Mouse (Mus musculus) splenic B cell, adult 2 months (primary cell): ENCODE measurements around the gene Olfr1358.
A peak's percentile ranks its signal among the peaks of the same experiment; 100 is the strongest.
"Not testable (repeated sequence)": the region's sequence is repeated elsewhere in the genome, so short reads cannot be mapped to it uniquely, and the experiment has no call there.

Experiments used
- DNase-seq: peaks from one replicate; pipeline ENCODE4 v3.0.0-alpha.2; 2011; ENCODE audit warnings: low read depth, low spot score
- H3K27me3 ChIP-seq: 2 replicates; pipeline ENCODE4 v1.6.1; 2012; ENCODE audit warnings: mild to moderate bottlenecking, low read length, moderate library complexity, mixed read lengths; ENCODE audit not compliant: control insufficient read depth, poor library complexity, insufficient read depth, severe bottlenecking
- H3K36me3 ChIP-seq: 2 replicates; pipeline ENCODE4 v1.6.1; 2012; ENCODE audit warnings: mild to moderate bottlenecking, low read length, moderate library complexity, mixed read lengths; ENCODE audit not compliant: control insufficient read depth, poor library complexity, insufficient read depth, severe bottlenecking

Olfr1358 gene

DNA sequence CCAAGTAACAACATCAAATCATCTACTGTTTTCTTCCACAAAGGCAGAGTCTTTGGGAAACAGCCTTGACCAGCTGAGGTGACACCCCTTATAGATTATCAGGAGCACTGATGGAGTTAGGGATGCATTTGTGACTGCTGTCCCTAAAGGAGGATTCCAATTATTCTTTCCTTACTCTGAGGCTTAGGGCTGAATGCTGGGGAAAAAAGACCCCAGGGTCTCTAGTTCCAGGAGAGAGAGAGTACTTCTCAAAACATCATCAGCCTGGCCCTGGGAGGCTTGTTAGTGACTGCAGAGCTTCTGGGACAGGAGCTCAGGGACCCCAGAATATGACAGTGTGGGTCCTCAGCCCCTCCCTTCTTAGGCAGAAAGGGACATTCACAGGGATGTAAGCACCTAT, at the start of gene Olfr1358:
Gene Olfr1358, plus strand, starts transcription at position 301 of the 400 bp plus-strand sequence.
- Histone ChIP-seq H3K27me3 (no peaks in the 10 kb centered on the region), H3K36me3 (no peaks in the 10 kb centered on the region)
- no peak for DNase-seq

DNA sequence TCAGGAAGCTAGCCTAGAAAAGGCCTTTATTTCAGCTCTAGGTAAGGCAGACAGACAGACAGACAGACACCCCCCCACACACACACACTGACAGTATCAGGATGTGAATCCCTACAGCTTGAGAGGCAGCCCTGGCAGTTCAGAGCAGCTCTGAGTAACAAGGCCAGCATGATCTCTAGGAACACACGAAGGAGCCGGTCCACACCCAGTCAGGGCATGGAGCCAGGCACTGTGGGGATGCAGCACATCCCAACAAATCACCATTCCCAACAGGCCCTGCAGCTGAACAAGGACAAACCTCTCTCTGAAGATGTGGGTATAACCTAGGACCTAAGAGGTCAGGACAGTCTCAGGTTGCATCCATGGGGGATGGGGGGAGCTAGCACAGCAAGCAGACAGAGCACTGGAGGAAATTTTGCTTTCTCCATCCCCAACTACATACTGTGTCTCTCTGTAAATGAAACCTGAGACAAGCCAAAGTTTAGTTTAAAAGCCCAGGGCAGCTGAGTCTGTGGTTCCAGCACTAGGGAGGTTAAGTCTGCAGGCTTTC, 49.4 kb upstream of the Olfr1358 start:
- Histone ChIP-seq H3K36me3 (no peaks in the 10 kb centered on the region), H3K27me3 (no peaks in the 10 kb centered on the region)
- no peak for DNase-seq

DNA sequence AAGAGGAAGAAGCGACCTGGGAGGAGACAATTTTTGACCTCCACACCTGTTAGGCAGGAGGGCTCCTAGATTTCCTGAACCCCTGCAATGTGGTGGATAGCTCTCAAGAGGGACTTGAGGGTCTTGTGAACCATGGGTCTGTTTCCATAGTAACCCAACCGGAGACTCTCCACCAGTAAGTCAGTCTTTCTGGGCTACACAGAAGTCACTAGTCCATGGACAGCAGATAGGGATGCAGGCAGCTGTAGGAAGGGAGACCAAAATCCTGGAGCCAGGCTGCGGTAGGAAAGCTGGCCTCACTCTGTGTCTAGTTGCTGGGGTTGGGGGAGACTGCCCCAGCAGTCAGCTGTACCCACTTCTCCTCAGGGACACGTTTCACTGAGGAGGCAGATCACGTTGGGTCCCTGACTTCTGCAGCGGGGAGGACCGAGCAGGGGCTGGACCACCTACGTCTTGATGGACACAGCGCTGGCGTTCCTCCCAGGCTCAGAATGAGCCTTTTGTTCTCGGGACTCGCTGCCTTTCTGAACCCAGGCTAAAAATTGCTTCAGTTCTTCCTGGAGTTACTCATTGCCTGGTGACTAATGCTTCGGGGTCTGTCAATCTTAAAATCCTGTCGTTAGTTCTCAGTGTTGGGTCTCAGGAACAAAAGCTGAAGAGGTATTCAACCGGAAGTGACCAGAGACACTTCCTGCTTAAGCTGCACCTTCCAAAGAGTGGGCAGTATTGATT, 46.5 kb upstream of the Olfr1358 start:
- DNase-seq: no peak
- Histone ChIP-seq H3K36me3 (no peaks in the 10 kb centered on the region), H3K27me3 (no peaks in the 10 kb centered on the region)

DNA sequence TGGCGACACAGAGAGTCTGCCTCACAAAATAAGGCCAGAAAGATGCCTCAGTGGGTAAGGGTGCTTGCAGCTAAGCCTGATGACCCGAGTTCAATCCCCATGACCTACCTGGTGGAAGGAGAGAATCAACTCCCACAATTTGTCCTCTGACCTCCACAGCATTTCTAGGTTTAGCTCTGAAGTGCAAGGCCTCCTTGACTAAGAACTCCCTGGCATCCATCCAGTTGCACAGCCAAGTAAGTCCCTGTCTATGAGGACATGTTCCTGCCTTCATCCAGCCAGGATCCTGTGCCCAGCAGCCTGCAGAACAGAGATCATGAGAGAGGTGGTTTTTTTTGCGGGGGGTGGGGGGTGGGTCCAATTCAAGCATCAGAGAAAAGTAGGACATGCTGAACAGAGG, 45.2 kb upstream of the Olfr1358 start:
- Histone ChIP-seq H3K27me3 (no peaks in the 10 kb centered on the region), H3K36me3 (no peaks in the 10 kb centered on the region)
- DNase-seq: no peak

DNA sequence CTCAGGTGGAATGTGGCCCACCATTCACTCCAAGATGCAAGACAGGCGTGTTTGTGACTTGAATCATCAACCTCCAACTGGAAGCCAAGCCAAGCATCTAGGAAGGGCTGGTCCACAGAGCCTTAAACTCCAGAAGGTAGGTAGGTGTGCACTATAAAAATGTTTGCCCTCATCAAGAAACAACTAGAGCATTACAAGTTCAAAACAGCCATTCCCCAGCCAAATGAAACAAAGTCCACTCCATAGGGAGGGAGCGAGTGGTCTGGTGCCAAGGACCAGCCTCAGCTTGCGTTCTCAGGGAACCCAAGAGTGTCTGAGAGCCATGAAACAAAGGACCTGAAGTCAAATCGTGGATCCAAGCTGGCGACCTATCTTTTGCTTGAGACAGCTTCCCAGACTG, 43.8 kb upstream of the Olfr1358 start:
- no peaks in the 10 kb centered on the region for H3K36me3 ChIP-seq
- no peak for DNase-seq

DNA sequence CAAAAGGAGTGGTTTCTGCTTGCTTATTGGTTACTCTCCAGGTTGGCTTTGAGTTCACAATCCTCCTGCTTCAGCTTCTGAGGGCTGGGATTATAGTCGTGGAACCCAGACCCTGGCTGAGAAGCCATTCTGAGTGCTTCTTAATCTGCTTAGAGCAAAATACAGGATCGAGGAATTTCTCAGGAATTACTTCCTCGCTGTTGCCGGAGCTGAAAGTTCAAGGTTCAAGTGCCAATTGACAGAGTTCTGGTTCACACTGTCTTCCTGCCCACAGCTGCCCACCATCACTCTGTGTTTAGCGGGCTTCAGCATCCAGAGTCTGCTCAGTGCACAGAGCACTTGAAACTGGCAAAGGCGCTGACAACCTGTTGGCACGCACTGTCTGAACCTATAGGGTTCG, 42.5 kb upstream of the Olfr1358 start:
- DNase-seq: no peak
- H3K36me3 ChIP-seq: no peaks in the 10 kb centered on the region

More for the DNA sequence above, 43.8 kb upstream of the Olfr1358 start:
- no peaks in the 10 kb centered on the region for H3K27me3 ChIP-seq

DNA sequence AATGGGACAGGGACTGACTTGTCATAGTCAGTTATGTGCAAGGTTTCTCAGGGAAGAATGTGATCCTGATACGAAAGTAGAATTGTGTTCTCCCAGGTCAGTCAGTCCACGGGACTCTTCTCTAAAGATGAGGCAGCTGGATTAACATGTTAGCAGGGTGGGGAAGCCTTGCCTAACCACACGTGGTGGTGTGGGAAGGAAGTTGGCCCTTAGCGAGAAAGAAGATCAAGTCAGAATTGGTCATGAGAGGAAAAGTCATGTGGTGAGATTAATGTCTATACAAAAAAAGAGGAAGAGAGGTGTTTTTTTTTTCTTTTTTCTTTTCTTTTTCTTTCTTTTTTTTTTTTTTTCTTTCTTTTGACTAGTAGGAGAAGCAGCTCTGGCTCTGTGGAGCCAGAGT, 40.4 kb upstream of the Olfr1358 start:
- peak; percentile 82 for DNase-seq
- Histone ChIP-seq H3K27me3 (no peaks in the 10 kb centered on the region), H3K36me3 (no peaks in the 10 kb centered on the region)

More for the DNA sequence above, 42.5 kb upstream of the Olfr1358 start:
- no peaks in the 10 kb centered on the region for H3K27me3 ChIP-seq

DNA sequence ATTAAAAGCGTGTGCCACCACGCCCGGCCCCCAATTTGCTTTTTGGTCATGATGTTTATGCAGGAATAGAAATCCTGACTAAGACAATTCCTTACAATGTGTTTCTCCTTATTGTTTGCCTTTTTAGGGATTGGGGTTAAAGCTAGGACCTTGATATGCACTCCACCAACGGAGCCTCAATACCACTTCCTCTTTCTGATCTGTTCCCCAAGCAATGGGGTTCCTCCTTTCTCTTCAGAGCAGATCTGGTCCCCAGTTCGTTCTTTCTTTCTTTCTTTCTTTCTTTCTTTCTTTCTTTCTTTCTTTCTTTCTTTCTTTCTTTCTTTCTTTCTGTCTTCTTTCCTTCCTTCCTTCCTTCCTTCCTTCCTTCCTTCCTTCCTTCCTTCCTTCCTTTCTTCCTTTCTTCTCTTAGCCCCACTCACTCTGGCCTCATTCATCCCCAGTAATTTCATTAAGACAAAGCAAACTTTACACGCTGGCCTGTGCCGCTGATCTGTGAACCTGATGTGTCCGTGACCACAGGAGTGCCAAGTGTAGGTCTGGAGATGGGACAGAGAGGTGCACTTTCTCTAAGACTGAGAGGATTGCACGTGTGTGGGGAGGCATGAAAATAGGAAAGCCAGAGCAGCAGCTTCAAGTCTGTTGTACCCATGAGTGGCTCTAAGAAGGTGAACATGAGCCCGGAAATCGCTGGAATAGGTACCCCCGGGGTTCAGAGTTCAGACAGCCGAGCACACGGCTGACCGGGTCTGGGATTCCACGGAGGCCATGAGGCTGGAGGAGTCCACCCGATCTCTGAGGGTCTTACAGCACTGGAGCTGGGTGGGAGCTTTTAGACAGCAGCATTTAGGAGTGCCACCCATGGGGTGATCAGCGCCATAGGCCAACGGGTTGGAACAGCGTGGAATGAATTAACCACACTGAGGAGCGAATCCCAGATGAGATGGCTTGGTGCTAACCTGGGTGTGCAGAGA, 36.0 kb upstream of the Olfr1358 start:
- H3K36me3 ChIP-seq: no peaks in the 10 kb centered on the region
- H3K27me3 ChIP-seq: no peaks in the 10 kb centered on the region
- DNase-seq: peak; percentile 65

DNA sequence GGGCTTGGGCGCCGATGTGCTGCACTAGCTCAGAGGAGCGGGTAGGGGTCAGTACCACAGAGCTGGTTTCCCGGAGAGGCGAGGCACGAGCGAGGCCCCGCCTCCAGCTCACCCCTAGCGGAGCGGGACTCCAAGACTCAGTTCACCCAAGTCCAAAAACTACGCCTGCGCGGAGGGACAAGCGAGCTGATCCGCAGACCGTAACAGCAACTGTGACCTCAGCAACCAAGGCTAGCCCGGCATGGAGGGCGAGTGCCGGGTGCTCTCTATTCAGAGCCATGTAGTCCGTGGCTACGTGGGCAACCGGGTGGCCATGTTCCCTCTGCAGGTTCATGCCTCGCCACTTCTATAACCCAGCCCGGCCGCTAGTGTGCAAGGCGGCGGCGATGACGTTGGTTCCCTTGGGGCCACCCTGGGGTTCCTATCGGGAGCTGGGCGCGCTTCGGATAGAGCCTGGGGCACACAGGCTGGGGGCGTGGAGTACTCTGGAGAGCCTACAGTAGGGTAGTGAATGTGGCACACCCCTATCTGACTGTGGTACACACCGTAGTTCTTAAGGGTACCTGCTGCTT, 35.2 kb upstream of the Olfr1358 start:
- Histone ChIP-seq H3K27me3 (no peaks in the 10 kb centered on the region), H3K36me3 (no peaks in the 10 kb centered on the region)
- peak; percentile 88 for DNase-seq

DNA sequence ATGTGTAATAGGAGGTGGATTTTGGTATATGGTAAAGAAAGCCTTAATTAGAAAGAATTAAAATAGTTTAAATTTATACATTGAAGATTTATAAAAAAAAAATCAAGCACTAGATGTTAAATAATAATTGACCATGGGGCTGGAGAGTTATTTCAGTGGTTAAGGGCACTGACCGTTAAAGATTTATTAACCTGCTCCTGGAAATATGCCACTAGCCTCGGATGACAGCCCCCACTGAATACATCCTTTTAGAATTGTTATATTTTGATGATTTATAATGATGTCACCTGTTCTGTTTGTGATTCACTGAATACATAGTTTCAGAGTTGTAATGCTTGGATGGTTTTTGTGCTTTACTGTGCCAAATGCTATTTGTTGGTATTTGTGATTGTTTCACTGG, 31.9 kb upstream of the Olfr1358 start:
- DNase-seq, H3K27me3 ChIP-seq, H3K36me3 ChIP-seq: not testable (repeated sequence)

DNA sequence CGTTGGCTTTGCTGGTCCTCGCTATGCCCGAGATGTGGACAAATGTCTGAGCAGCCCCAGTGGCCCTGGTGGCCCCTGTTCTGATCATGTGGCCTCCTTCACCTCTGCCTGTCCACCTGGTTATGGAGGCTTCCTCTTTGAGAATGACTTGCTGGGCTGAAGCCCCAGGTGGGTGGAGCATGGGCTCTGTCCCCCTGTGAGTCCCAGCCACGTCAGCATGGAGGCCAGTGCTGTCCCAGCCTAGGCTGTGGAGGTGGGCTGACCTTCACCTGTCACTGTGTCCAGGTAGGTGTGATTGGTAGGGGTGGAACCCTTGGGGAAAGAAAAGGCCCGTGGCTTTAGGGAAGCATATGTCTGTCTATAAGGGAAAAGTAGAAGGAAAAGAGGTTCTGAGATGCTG, 30.4 kb upstream of the Olfr1358 start:
- no peaks in the 10 kb centered on the region for H3K27me3 ChIP-seq
- no peak for DNase-seq
- H3K36me3 ChIP-seq: no peaks in the 10 kb centered on the region

DNA sequence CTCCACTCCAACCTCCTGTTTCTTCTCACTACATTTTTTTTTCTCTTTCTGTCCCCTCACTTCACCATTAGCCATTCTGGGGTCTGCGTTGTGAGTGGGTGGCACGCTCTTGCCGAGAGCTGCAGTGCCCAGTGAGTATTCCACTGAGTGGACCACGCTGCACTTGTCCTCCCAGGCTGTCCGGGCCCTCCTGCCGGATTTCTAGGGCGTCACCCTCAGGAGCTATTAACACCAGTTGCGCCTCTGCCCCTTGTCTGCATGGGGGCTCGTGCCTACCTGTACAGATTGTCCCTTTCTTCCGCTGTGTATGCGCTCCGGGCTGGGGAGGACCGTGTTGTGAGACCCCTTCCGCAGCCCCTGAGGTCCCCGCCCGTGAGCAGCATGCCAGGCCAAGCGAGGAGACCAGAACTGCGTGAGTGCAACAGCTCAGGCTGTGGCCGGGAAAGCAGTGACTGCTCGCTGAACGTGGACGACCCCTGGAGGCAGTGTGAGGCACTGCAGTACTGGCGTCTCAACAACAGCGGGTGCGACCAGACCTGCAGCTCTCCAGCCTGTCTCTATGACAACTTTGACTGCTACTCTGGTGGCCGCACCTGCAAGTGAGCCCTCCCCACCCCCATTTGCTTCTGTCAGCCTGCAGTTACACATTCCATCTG, 29.7 kb upstream of the Olfr1358 start:
- no peaks in the 10 kb centered on the region for H3K36me3 ChIP-seq
- H3K27me3 ChIP-seq: no peaks in the 10 kb centered on the region
- DNase-seq: peak; percentile 91

DNA sequence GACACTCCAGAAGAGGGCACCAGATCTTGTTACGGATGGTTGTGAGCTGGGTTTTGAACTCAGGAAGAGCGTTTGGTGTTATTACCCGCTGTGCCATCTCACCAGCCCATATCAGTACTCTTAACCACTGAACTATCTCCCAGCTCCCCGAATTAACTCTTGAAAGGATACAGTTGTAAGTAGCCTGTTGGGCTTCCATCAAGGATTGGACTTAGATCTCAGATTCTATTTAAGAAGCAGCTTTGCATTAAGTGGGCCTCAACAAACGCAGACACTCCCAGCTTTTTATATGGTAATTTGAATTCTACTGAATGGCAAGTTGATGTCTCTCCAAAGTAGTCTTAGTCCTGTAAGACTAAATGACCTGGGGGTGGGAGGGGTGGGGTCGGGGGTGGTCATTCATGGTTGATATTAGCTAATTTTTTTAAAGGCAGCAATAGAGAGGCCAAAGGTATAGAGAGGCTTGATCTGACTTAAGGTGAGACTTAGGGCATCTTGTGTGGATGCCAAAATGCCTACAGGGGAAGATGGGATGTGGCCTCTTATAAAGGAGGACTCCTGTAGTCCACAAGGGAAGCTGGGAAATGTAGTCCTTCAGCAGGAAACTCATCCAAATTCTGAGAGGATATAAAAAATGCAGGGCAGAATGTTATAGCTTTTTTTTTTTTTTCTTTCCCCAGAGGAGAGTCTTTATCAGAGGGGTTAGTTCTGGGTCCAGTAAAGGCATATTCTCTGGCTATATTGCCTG, 14.1 kb upstream of the Olfr1358 start:
- H3K27me3 ChIP-seq: no peaks in the 10 kb centered on the region
- no peak for DNase-seq
- H3K36me3 ChIP-seq: no peaks in the 10 kb centered on the region

DNA sequence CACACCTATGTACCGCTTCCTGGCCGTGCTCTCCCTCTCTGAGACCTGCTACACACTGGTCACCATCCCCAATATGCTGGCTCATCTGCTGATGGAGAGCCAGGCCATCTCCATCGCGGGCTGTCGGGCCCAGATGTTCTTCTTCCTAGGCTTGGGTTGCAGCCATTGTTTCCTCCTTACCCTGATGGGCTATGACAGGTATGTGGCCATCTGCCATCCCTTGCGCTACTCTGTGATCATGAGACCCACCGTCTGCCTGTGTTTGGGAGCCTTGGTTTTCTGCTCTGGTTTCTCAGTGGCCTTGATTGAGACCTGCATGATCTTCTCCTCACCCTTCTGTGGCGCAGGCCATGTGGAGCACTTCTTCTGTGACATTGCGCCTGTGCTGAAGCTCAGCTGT, 2.6 kb downstream of the Olfr1358 start:
- H3K36me3 ChIP-seq: no peaks in the 10 kb centered on the region
- no peaks in the 10 kb centered on the region for H3K27me3 ChIP-seq
- DNase-seq: no peak
